Mouse (Mus musculus) liver, embryonic 14.5 days (tissue): Measurements from ENCODE around the gene Slc22a15. TPM values are rescaled to one million over a fixed set of nuclear protein-coding genes. Genes with fewer than 3 reads are reported as not detected.

Experiments used
- ATAC-seq: fragments of 200-750 bp; cut with Nextera tagmentation; 2 replicates; pipeline ENCODE4 v1.8.0; 2017; ENCODE audit warnings: moderate number of reproducible peaks, mild to moderate bottlenecking, moderate library complexity; ENCODE audit not compliant: insufficient read depth
- DNase-seq, 3 experiments: peaks; one replicate each; pipeline ENCODE4 v3.0.0-alpha.2; 2012 to 2013; ENCODE audit warnings: low read depth in 3 of 3, low spot score in 3 of 3
- H3K27ac ChIP-seq: fragments of 300-500 bp; sonication (generic); 2 replicates; pipeline ENCODE4 v1.5.1; 2014; ENCODE audit warnings: moderate library complexity, mild to moderate bottlenecking, control low read depth, inconsistent platforms
- H3K27me3 ChIP-seq: fragments of 300-500 bp; sonication (generic); 2 replicates; pipeline ENCODE4 v1.6.1; 2014; ENCODE audit warnings: mild to moderate bottlenecking, low read length, moderate library complexity; ENCODE audit not compliant: control insufficient read depth, insufficient read depth
- H3K36me3 ChIP-seq: fragments of 300-500 bp; sonication (generic); replicated peaks from 2 replicates; pipeline ENCODE4 v1.6.1; 2014; ENCODE audit warnings: low read depth; ENCODE audit not compliant: control insufficient read depth, insufficient read depth
- H3K4me1 ChIP-seq, 2 experiments: fragments of 200-500 bp in 1 of 2; fragments of 300-500 bp in 1 of 2; sonication (generic) in 1 of 2; replicated peaks; 2 replicates each; pipeline ENCODE4 v1.6.1; 2012 to 2014; ENCODE audit warnings: antibody characterized with exemption in 1 of 2, inconsistent platforms in 1 of 2, low read length in 1 of 2; ENCODE audit not compliant: control insufficient read depth in 2 of 2, insufficient read depth in 2 of 2
- H3K4me2 ChIP-seq: fragments of 300-500 bp; sonication (generic); 2 replicates; pipeline ENCODE4 v1.6.1; 2014; ENCODE audit warnings: low read depth, mild to moderate bottlenecking, control low read depth, moderate library complexity
- H3K4me3 ChIP-seq, 2 experiments: fragments of 200-500 bp in 1 of 2; fragments of 300-500 bp in 1 of 2; sonication (generic) in 1 of 2; 2 replicates each; pipeline ENCODE4 v1.5.1; 2012 to 2014; ENCODE audit warnings: low read depth in 2 of 2, low read length in 2 of 2, mild to moderate bottlenecking in 2 of 2, control low read depth in 1 of 2, inconsistent platforms in 1 of 2, moderate library complexity in 1 of 2; ENCODE audit not compliant: insufficient read depth in 1 of 2
- H3K9ac ChIP-seq: fragments of 300-500 bp; sonication (generic); replicated peaks from 2 replicates; pipeline ENCODE4 v1.6.1; 2014; ENCODE audit warnings: mild to moderate bottlenecking, control low read depth, moderate library complexity
- H3K9me3 ChIP-seq: fragments of 300-500 bp; sonication (generic); 2 replicates; pipeline ENCODE4 v1.6.1; 2016; ENCODE audit warnings: low read length, mixed read lengths; ENCODE audit not compliant: control insufficient read depth
- CTCF ChIP-seq: IDR thresholded peaks from 2 replicates; pipeline ENCODE4 v1.5.1; 2016; ENCODE audit warnings: antibody characterized with exemption, low read depth, control low read depth
- EP300 ChIP-seq: IDR thresholded peaks from 2 replicates; pipeline ENCODE4 v1.6.1; 2016; ENCODE audit warnings: antibody characterized with exemption, low read depth
- WGBS: fragments of 180-500 bp; shearing (Covaris S2); extraction: QIAGEN DNeasy Blood & Tissue Kit; methylation state at CpG from one replicate; pipeline ENCODE4 v1.1.7; 2014; ENCODE audit not compliant: insufficient replicate concordance; 5-methylcytosine and 5-hydroxymethylcytosine counted together
- polyA plus RNA-seq, 2 experiments: library from polyadenylated mRNA; depleted of rRNA in 1 of 2; stranded (reverse) in 1 of 2; unstranded in 1 of 2; fragments of >200 nt; fragmentation: Nextera tagmentation in 1 of 2; extraction: Ambion mirVana in 1 of 2; gene quantifications; 2 replicates each; pipeline versions ENCODE4 v1.2.1 to v1.2.3; 2012 to 2014

Slc22a15 gene
- polyA plus RNA-seq, 2 experiments = 1.3 to 1.7 TPM

- ATAC-seq = no peak
- Histone ChIP-seq H3K4me2 (no peak overlapping the region), H3K4me3 (no peak overlapping the region), H3K27me3 (no peaks in the 10 kb centered on the region), H3K9me3 (no peaks in the 10 kb centered on the region), H3K4me1 (no peaks in the 10 kb centered on the region), H3K27ac (no peak overlapping the region), H3K9ac (no peak overlapping the region), H3K36me3 (no peaks in the 10 kb centered on the region)
- WGBS = 64% methylated on average over 10 of the region's 10 CpGs
- DNase-seq = no peak
- TF ChIP-seq EP300 = no peak
- TF ChIP-seq CTCF = no peak
Observed at GRCm38 (mm10) chr3:101875258-101875920, 48.9 kb downstream of the Slc22a15 start.

- WGBS = 69% methylated on average over 7 of the region's 7 CpGs
- no peak overlapping the region for H3K27ac ChIP-seq
- no peak overlapping the region for H3K4me2 ChIP-seq
- H3K4me1 ChIP-seq = no peaks in the 10 kb centered on the region
- TF ChIP-seq EP300 (no peak), CTCF (no peak)
- no peaks in the 10 kb centered on the region for H3K27me3 ChIP-seq
- no peaks in the 10 kb centered on the region for H3K36me3 ChIP-seq
- H3K9ac ChIP-seq = no peak overlapping the region
- no peak for DNase-seq
- no peaks in the 10 kb centered on the region for H3K9me3 ChIP-seq
- no peak for ATAC-seq
- H3K4me3 ChIP-seq = no peak overlapping the region
Observed at GRCm38 (mm10) chr3:101873061-101873675, 51.1 kb downstream of the Slc22a15 start.

- Histone ChIP-seq H3K9me3 (no peaks in the 10 kb centered on the region), H3K9ac (no peak overlapping the region), H3K36me3 (no peaks in the 10 kb centered on the region), H3K27ac (no peak overlapping the region), H3K27me3 (no peaks in the 10 kb centered on the region), H3K4me2 (no peak overlapping the region), H3K4me3 (no peak overlapping the region), H3K4me1 (no peaks in the 10 kb centered on the region)
- whole genome bisulfite sequencing = 67% methylated on average over 9 of the region's 9 CpGs
- ATAC-seq (no peak), DNase-seq (no peak)
- TF ChIP-seq EP300 (no peak), CTCF (no peak)
Observed at GRCm38 (mm10) chr3:101871951-101872350, 52.3 kb downstream of the Slc22a15 start.

- WGBS = 61% methylated on average over 4 of the region's 4 CpGs
- H3K27me3 ChIP-seq = no peaks in the 10 kb centered on the region
- H3K9ac ChIP-seq = no peak overlapping the region
- DNase-seq (no peak), ATAC-seq (no peak)
- H3K27ac ChIP-seq = no peak overlapping the region
- H3K4me2 ChIP-seq = no peak overlapping the region
- H3K9me3 ChIP-seq = no peaks in the 10 kb centered on the region
- no peaks in the 10 kb centered on the region for H3K36me3 ChIP-seq
- no peak for TF ChIP-seq CTCF
- TF ChIP-seq EP300 = no peak
- no peak overlapping the region for H3K4me3 ChIP-seq
- no peaks in the 10 kb centered on the region for H3K4me1 ChIP-seq
Observed at GRCm38 (mm10) chr3:101867001-101867421, 57.2 kb downstream of the Slc22a15 start.

- no peak overlapping the region for H3K27ac ChIP-seq
- ATAC-seq = no peak
- H3K4me2 ChIP-seq = no peak overlapping the region
- DNase-seq = no peak
- no peak overlapping the region for H3K9ac ChIP-seq
- no peaks in the 10 kb centered on the region for H3K9me3 ChIP-seq
- no peaks in the 10 kb centered on the region for H3K27me3 ChIP-seq
- 47% methylated on average over 3 of the region's 3 CpGs for WGBS
- TF ChIP-seq EP300 = no peak
- no peak for TF ChIP-seq CTCF
- H3K4me1 ChIP-seq = no peaks in the 10 kb centered on the region
- H3K4me3 ChIP-seq = no peak overlapping the region
- no peaks in the 10 kb centered on the region for H3K36me3 ChIP-seq
Observed at GRCm38 (mm10) chr3:101861856-101862255, 62.4 kb downstream of the Slc22a15 start.
